Mouse (Mus musculus) urinary bladder, postnatal 25 days (tissue): ENCODE measurements around the gene Fam129c.

Experiments
- DNase-seq: peaks from one replicate; pipeline ENCODE4 v3.0.0; 2022; ENCODE audit warnings: low spot score

Fam129c gene

GRCm38 (mm10) chr8:71574426-71574825, 23.0 kb upstream of the Fam129c start:
- DNase-seq = no peak

- no peak for DNase-seq
These were observed 22.4 kb upstream of the Fam129c start for GRCm38 (mm10) chr8:71575020-71575419.

GRCm38 (mm10) chr8:71577856-71578387, 19.5 kb upstream of the Fam129c start:
- DNase-seq = no peak

GRCm38 (mm10) chr8:71579009-71579408, 18.4 kb upstream of the Fam129c start:
- DNase-seq = no peak

GRCm38 (mm10) chr8:71579476-71579875, 18.0 kb upstream of the Fam129c start:
- no peak for DNase-seq

- DNase-seq = no peak
These were observed 17.2 kb upstream of the Fam129c start for GRCm38 (mm10) chr8:71580201-71580600.

- DNase-seq = peak; percentile 34
These were observed 10.6 kb upstream of the Fam129c start for GRCm38 (mm10) chr8:71586891-71587290.

GRCm38 (mm10) chr8:71588762-71589161, 8.7 kb upstream of the Fam129c start:
- DNase-seq = no peak

- no peak for DNase-seq
These were observed 6.4 kb upstream of the Fam129c start for GRCm38 (mm10) chr8:71591017-71591416.

GRCm38 (mm10) chr8:71591471-71592373, 5.7 kb upstream of the Fam129c start, which contains the start of gene Pgls:
Gene Pgls (plus strand): TSS chr8:71592176.
- DNase-seq = peak; percentile 93

- DNase-seq = peak; percentile 67
These were observed 4.9 kb upstream of the Fam129c start for GRCm38 (mm10) chr8:71592374-71593170.

GRCm38 (mm10) chr8:71593556-71594323, 3.7 kb upstream of the Fam129c start:
- no peak for DNase-seq

GRCm38 (mm10) chr8:71594324-71594722, 3.1 kb upstream of the Fam129c start:
- no peak for DNase-seq

- DNase-seq = peak; percentile 94
These were observed 1.6 kb upstream of the Fam129c start for GRCm38 (mm10) chr8:71595862-71596261.

- no peak for DNase-seq
These were observed 1.1 kb upstream of the Fam129c start for GRCm38 (mm10) chr8:71596384-71596783.

- DNase-seq = no peak
These were observed 650 bp upstream of the Fam129c start for GRCm38 (mm10) chr8:71596798-71597197.

- no peak for DNase-seq
These were observed 927 bp downstream of the Fam129c start for GRCm38 (mm10) chr8:71598375-71598774.

GRCm38 (mm10) chr8:71598841-71599240, 1.4 kb downstream of the Fam129c start:
- DNase-seq = no peak

- DNase-seq = no peak
These were observed 4.7 kb downstream of the Fam129c start for GRCm38 (mm10) chr8:71601939-71602665.

GRCm38 (mm10) chr8:71602666-71603334, 5.4 kb downstream of the Fam129c start:
- peak; percentile 67 for DNase-seq

- no peak for DNase-seq
These were observed 6.6 kb downstream of the Fam129c start for GRCm38 (mm10) chr8:71604021-71604420.
